Mouse (Mus musculus) stomach, embryonic 15.5 days (tissue): ENCODE measurements at regions not wholly inside any gene's neighbourhood (a gene's known extent, or its start where the extent isn't known, plus 50 kb on each side); places are given as distances from the start of the nearest gene placed in this dataset.
"Not testable (repeated sequence)": the region's sequence is repeated elsewhere in the genome, so short reads cannot be mapped to it uniquely, and the experiment has no call there.

Experiments used
- ATAC-seq: fragments of 200-750 bp; cut with Nextera tagmentation; 2 replicates; pipeline ENCODE4 v1.8.0; 2017; ENCODE audit warnings: low read depth, moderate number of reproducible peaks, moderate TSS enrichment; ENCODE audit not compliant: insufficient read depth, low FRiP score
- H3K27ac ChIP-seq: fragments of 300-500 bp; sonication (generic); 2 replicates; pipeline ENCODE4 v1.5.1; 2015; ENCODE audit warnings: mild to moderate bottlenecking, inconsistent platforms
- H3K27me3 ChIP-seq: fragments of 300-500 bp; sonication (generic); replicated peaks from 2 replicates; pipeline ENCODE4 v1.6.1; 2015; ENCODE audit warnings: inconsistent platforms
- H3K36me3 ChIP-seq: fragments of 300-500 bp; sonication (generic); 2 replicates; pipeline ENCODE4 v1.6.1; 2015; ENCODE audit warnings: inconsistent platforms
- H3K4me1 ChIP-seq: fragments of 300-500 bp; sonication (generic); 2 replicates; pipeline ENCODE4 v1.6.1; 2015; ENCODE audit warnings: inconsistent platforms
- H3K4me2 ChIP-seq: fragments of 300-500 bp; sonication (generic); 2 replicates; pipeline ENCODE4 v1.6.1; 2015; ENCODE audit warnings: mild to moderate bottlenecking, inconsistent platforms
- H3K4me3 ChIP-seq: fragments of 300-500 bp; sonication (generic); replicated peaks from 2 replicates; pipeline ENCODE4 v1.5.1; 2015; ENCODE audit warnings: inconsistent platforms
- H3K9ac ChIP-seq: fragments of 300-500 bp; sonication (generic); 2 replicates; pipeline ENCODE4 v1.6.1; 2015; ENCODE audit warnings: inconsistent platforms
- H3K9me3 ChIP-seq: fragments of 300-500 bp; sonication (generic); 2 replicates; pipeline ENCODE4 v1.6.1; 2016; ENCODE audit warnings: inconsistent platforms
- WGBS: fragments of 180-500 bp; shearing (Covaris S2); methylation state at CpG from one replicate; pipeline ENCODE4 v1.1.7; 2015; 5-methylcytosine and 5-hydroxymethylcytosine counted together

- 60% methylated on average over 1 of the region's 1 CpGs for WGBS
Observed at GRCm38 (mm10) chr14:52769450-52769849, 273.9 kb upstream of the Olfr1507 start.

GRCm38 (mm10) chr14:52752159-52752558 lies 256.6 kb upstream of the Olfr1507 start:
- H3K4me1 ChIP-seq, H3K9me3 ChIP-seq, H3K27ac ChIP-seq, H3K27me3 ChIP-seq, H3K4me2 ChIP-seq, H3K9ac ChIP-seq, H3K4me3 ChIP-seq, H3K36me3 ChIP-seq, ATAC-seq: not testable (repeated sequence)
- 71% methylated on average over 1 of the region's 1 CpGs for WGBS

More at GRCm38 (mm10) chr14:52769450-52769849, 273.9 kb upstream of the Olfr1507 start:
- not testable (repeated sequence) for H3K4me3 ChIP-seq, H3K4me2 ChIP-seq, H3K9ac ChIP-seq, H3K36me3 ChIP-seq, H3K4me1 ChIP-seq, H3K27ac ChIP-seq, H3K9me3 ChIP-seq, ATAC-seq, H3K27me3 ChIP-seq

- H3K4me1 ChIP-seq, H3K9ac ChIP-seq, H3K9me3 ChIP-seq, H3K27ac ChIP-seq, H3K36me3 ChIP-seq, H3K27me3 ChIP-seq, ATAC-seq, H3K4me3 ChIP-seq, H3K4me2 ChIP-seq: not testable (repeated sequence)
- WGBS, result 52% methylated on average over 3 of the region's 3 CpGs
Observed at GRCm38 (mm10) chr14:52726680-52727079, 231.1 kb upstream of the Olfr1507 start.

- not testable (repeated sequence) for H3K36me3 ChIP-seq, H3K27me3 ChIP-seq, H3K9me3 ChIP-seq, H3K27ac ChIP-seq, H3K4me1 ChIP-seq, H3K4me3 ChIP-seq, ATAC-seq, H3K4me2 ChIP-seq, H3K9ac ChIP-seq
- WGBS, result 82% methylated on average over 1 of the region's 1 CpGs
Observed at GRCm38 (mm10) chr14:52724988-52725387, 229.4 kb upstream of the Olfr1507 start.

GRCm38 (mm10) chr14:52720640-52721039 lies 225.1 kb upstream of the Olfr1507 start:
- H3K27me3 ChIP-seq, result no peaks in the 10 kb centered on the region
- 89% methylated on average over 9 of the region's 9 CpGs for WGBS

GRCm38 (mm10) chr14:52700851-52701250 lies 205.3 kb upstream of the Olfr1507 start:
- not testable (repeated sequence) for H3K27ac ChIP-seq, H3K4me2 ChIP-seq, H3K4me3 ChIP-seq, H3K27me3 ChIP-seq, H3K9ac ChIP-seq, H3K9me3 ChIP-seq, H3K4me1 ChIP-seq, ATAC-seq, H3K36me3 ChIP-seq
- 82% methylated on average over 1 of the region's 1 CpGs for WGBS

More at GRCm38 (mm10) chr14:52720640-52721039, 225.1 kb upstream of the Olfr1507 start:
- Histone ChIP-seq H3K9me3 (no peaks in the 10 kb centered on the region), H3K4me3 (no peak overlapping the region), H3K27ac (no peak overlapping the region), H3K4me1 (no peaks in the 10 kb centered on the region), H3K4me2 (no peak overlapping the region), H3K9ac (no peak overlapping the region), H3K36me3 (no peaks in the 10 kb centered on the region)
- ATAC-seq, result no peak

GRCm38 (mm10) chr14:52683636-52684035 lies 188.1 kb upstream of the Olfr1507 start:
- not testable (repeated sequence) for H3K9ac ChIP-seq, H3K4me1 ChIP-seq, H3K36me3 ChIP-seq, H3K4me2 ChIP-seq, ATAC-seq, H3K27ac ChIP-seq, H3K9me3 ChIP-seq, H3K4me3 ChIP-seq, H3K27me3 ChIP-seq
- no CpG with 5 or more reads among the region's 1 CpGs for WGBS

GRCm38 (mm10) chr14:52654355-52654754 lies 158.8 kb upstream of the Olfr1507 start:
- no peaks in the 10 kb centered on the region for H3K4me1 ChIP-seq
- no peaks in the 10 kb centered on the region for H3K9me3 ChIP-seq
- H3K9ac ChIP-seq, result no peak overlapping the region
- no peaks in the 10 kb centered on the region for H3K36me3 ChIP-seq
- no peak overlapping the region for H3K4me2 ChIP-seq
- 51% methylated on average over 6 of the region's 6 CpGs for WGBS
- no peak for ATAC-seq
- H3K27me3 ChIP-seq, result no peaks in the 10 kb centered on the region
- H3K27ac ChIP-seq, result no peak overlapping the region
- no peak overlapping the region for H3K4me3 ChIP-seq

- Histone ChIP-seq H3K27me3 (no peaks in the 10 kb centered on the region), H3K4me1 (no peaks in the 10 kb centered on the region), H3K36me3 (no peaks in the 10 kb centered on the region), H3K4me3 (no peak overlapping the region), H3K27ac (no peak overlapping the region), H3K4me2 (no peak overlapping the region), H3K9ac (no peak overlapping the region), H3K9me3 (no peaks in the 10 kb centered on the region)
- no peak for ATAC-seq
- 53% methylated on average over 2 of the region's 2 CpGs for WGBS
Observed at GRCm38 (mm10) chr14:52638179-52638578, 142.6 kb upstream of the Olfr1507 start.

- H3K4me1 ChIP-seq, result no peaks in the 10 kb centered on the region
- no peak overlapping the region for H3K9ac ChIP-seq
- H3K27ac ChIP-seq, result no peak overlapping the region
- no peaks in the 10 kb centered on the region for H3K36me3 ChIP-seq
- H3K4me2 ChIP-seq, result no peak overlapping the region
- H3K9me3 ChIP-seq, result no peaks in the 10 kb centered on the region
- no peak for ATAC-seq
- no peak overlapping the region for H3K4me3 ChIP-seq
- 29% methylated on average over 4 of the region's 4 CpGs for WGBS
- H3K27me3 ChIP-seq, result no peaks in the 10 kb centered on the region
Observed at GRCm38 (mm10) chr14:52622184-52622583, 126.6 kb upstream of the Olfr1507 start.

- no peak overlapping the region for H3K4me2 ChIP-seq
- no peaks in the 10 kb centered on the region for H3K9me3 ChIP-seq
- no peaks in the 10 kb centered on the region for H3K4me1 ChIP-seq
- H3K27ac ChIP-seq, result no peak overlapping the region
- ATAC-seq, result no peak
- H3K4me3 ChIP-seq, result no peak overlapping the region
- no peaks in the 10 kb centered on the region for H3K27me3 ChIP-seq
- 47% methylated on average over 3 of the region's 3 CpGs for WGBS
- H3K9ac ChIP-seq, result no peak overlapping the region
- no peaks in the 10 kb centered on the region for H3K36me3 ChIP-seq
Observed at GRCm38 (mm10) chr14:52580319-52580718, 84.8 kb upstream of the Olfr1507 start.

- Histone ChIP-seq H3K27me3 (no peaks in the 10 kb centered on the region), H3K4me1 (no peaks in the 10 kb centered on the region), H3K9me3 (no peaks in the 10 kb centered on the region), H3K36me3 (no peaks in the 10 kb centered on the region), H3K27ac (no peak overlapping the region), H3K9ac (no peak overlapping the region), H3K4me3 (no peak overlapping the region), H3K4me2 (no peak overlapping the region)
- ATAC-seq, result no peak
- 80% methylated on average over 5 of the region's 5 CpGs for WGBS
Observed at GRCm38 (mm10) chr14:52566920-52567319, 71.4 kb upstream of the Olfr1507 start.

GRCm38 (mm10) chr14:52565606-52566005 lies 70.1 kb upstream of the Olfr1507 start:
- WGBS, result 62% methylated on average over 4 of the region's 4 CpGs
- no peak overlapping the region for H3K9ac ChIP-seq
- ATAC-seq, result no peak
- no peaks in the 10 kb centered on the region for H3K27me3 ChIP-seq
- no peak overlapping the region for H3K4me3 ChIP-seq
- no peak overlapping the region for H3K4me2 ChIP-seq
- no peaks in the 10 kb centered on the region for H3K9me3 ChIP-seq
- H3K4me1 ChIP-seq, result no peaks in the 10 kb centered on the region
- H3K36me3 ChIP-seq, result no peaks in the 10 kb centered on the region
- no peak overlapping the region for H3K27ac ChIP-seq
